Mouse (Mus musculus): Measurements from ENCODE around the gene Hsf5.

Gene Hsf5

GRCm38 (mm10) chr11:87590841-87591525, 26.0 kb upstream of the Hsf5 start:
- no peak for DNase-seq (ENCODE audit: low spot score)

GRCm38 (mm10) chr11:87591526-87592353, 25.2 kb upstream of the Hsf5 start, which contains the start of gene Mtmr4:
Gene Mtmr4 (plus strand): TSS chr11:87592162.
- peak; percentile 96 for DNase-seq (ENCODE audit: low spot score)

- DNase-seq (ENCODE audit: low spot score) = no peak
These were observed 24.6 kb upstream of the Hsf5 start for GRCm38 (mm10) chr11:87592354-87592695.

GRCm38 (mm10) chr11:87592713-87593598, 24.0 kb upstream of the Hsf5 start:
- DNase-seq (ENCODE audit: low spot score) = no peak

- peak; percentile 57 for DNase-seq (ENCODE audit: low spot score)
These were observed 21.6 kb upstream of the Hsf5 start for GRCm38 (mm10) chr11:87595327-87595841.

- no peak for DNase-seq (ENCODE audit: low spot score)
These were observed 21.0 kb upstream of the Hsf5 start for GRCm38 (mm10) chr11:87595976-87596375.

GRCm38 (mm10) chr11:87596492-87596891, 20.5 kb upstream of the Hsf5 start:
- no peak for DNase-seq (ENCODE audit: low spot score)

- DNase-seq (ENCODE audit: low spot score) = no peak
These were observed 19.9 kb upstream of the Hsf5 start for GRCm38 (mm10) chr11:87597061-87597460.

- no peak for DNase-seq (ENCODE audit: low spot score)
These were observed 17.4 kb upstream of the Hsf5 start for GRCm38 (mm10) chr11:87599395-87600089.

GRCm38 (mm10) chr11:87600322-87600853, 16.6 kb upstream of the Hsf5 start:
- DNase-seq (ENCODE audit: low spot score) = no peak

GRCm38 (mm10) chr11:87602234-87602633, 14.7 kb upstream of the Hsf5 start:
- DNase-seq (ENCODE audit: low spot score) = no peak

- DNase-seq (ENCODE audit: low spot score) = no peak
These were observed 13.4 kb upstream of the Hsf5 start for GRCm38 (mm10) chr11:87603571-87603970.

- no peak for DNase-seq (ENCODE audit: low spot score)
These were observed 7.7 kb upstream of the Hsf5 start for GRCm38 (mm10) chr11:87609264-87609663.

GRCm38 (mm10) chr11:87611547-87611946, 5.4 kb upstream of the Hsf5 start:
- DNase-seq (ENCODE audit: low spot score) = no peak

- no peak for DNase-seq (ENCODE audit: low spot score)
These were observed 3.0 kb upstream of the Hsf5 start for GRCm38 (mm10) chr11:87613972-87614371.

- no peak for DNase-seq (ENCODE audit: low spot score)
These were observed 1.4 kb upstream of the Hsf5 start for GRCm38 (mm10) chr11:87615551-87615950.

- DNase-seq (ENCODE audit: low spot score) = no peak
These were observed 1.0 kb upstream of the Hsf5 start for GRCm38 (mm10) chr11:87615952-87616351.

- DNase-seq (ENCODE audit: low spot score) = no peak
These were observed 642 bp downstream of the Hsf5 start for GRCm38 (mm10) chr11:87617606-87618005.

- no peak for DNase-seq (ENCODE audit: low spot score)
These were observed 6.2 kb downstream of the Hsf5 start for GRCm38 (mm10) chr11:87623160-87623559.

GRCm38 (mm10) chr11:87629859-87630258, 12.9 kb downstream of the Hsf5 start:
- DNase-seq (ENCODE audit: low spot score) = no peak

- DNase-seq (ENCODE audit: low spot score) = no peak
These were observed 21.8 kb downstream of the Hsf5 start for GRCm38 (mm10) chr11:87638793-87639192.

All from urinary bladder, postnatal 10 days (tissue).